Mouse (Mus musculus) ES-Bruce4 (cell line): ENCODE data around the gene Mettl27.

Experiments used
- CTCF ChIP-seq: IDR thresholded peaks from one replicate; pipeline ENCODE4 v1.8.1; 2011; ENCODE audit warnings: low read depth, low read length
- EP300 ChIP-seq: IDR thresholded peaks from 2 replicates; pipeline ENCODE4 v1.6.1; 2011; ENCODE audit warnings: low read depth, low read length; ENCODE audit not compliant: insufficient read depth
- POLR2A ChIP-seq: IDR thresholded peaks from one replicate; pipeline ENCODE4 v1.8.1; 2011; ENCODE audit warnings: low read length; ENCODE audit not compliant: insufficient read depth

- TF ChIP-seq POLR2A: no peak
- TF ChIP-seq CTCF: no peak
- TF ChIP-seq EP300: no peak
Measured at GRCm38 (mm10) chr5:134974921-134975320, 42.8 kb downstream of the Mettl27 start.
